Mouse (Mus musculus): ENCODE data around the gene Mitf.

Mitf gene

DNA sequence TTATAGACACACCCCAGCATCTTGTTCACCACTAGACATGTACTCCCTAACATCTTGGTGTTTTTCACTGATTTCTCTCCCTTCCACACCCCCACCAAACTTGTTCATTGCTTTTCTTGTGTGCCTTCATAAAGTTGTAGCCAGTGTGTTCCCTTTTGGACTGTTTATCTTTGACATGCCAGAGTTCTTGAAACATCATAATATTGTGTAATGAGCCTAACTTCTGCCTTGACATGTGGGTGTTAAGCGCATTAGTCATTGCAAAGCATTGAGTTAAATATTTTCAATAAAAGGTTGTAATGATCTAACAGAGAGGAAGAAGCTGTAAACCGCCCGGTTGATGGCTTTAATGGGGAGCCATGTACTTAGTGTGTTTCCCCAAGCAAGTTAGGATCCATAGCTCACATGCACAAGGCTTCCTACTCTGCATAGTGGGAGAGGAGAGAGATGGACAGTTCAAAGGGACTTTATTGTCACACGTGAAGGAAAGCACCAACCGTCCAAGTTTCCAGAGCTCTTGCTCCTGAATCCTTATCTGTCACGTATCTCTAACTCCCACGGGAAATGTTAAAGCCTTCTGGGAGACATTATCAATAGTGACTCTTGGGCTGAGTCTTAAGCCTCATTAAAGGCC is 19.9 kb downstream of the Mitf start:
- DNase-seq: peak in 1 of 2 experiments; percentile 10

DNA sequence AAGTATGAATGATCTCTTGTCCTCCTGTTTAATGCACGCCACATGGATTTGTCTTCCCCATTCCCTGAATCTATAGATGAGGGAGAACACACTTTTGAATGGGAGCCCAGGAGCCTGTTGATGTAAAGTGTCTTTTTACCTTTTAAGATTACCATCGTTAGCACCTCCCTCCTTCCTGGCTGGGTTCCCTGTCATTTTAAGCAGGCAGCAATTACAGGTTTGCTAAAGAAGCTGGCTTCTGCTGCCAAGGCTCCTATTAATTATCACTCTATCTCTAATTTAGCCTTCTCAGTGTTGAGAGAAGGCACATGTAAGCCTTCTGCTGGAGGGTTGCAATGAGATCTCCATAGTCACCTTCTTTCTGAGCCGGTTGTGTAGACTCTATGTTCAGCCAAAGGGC is 21.2 kb downstream of the Mitf start:
- no peak for DNase-seq

- no peak for DNase-seq
Observed at GRCm38 (mm10) chr6:97828822-97829719, 22.2 kb downstream of the Mitf start.

- no peak for DNase-seq
Observed at GRCm38 (mm10) chr6:97832501-97832900, 25.6 kb downstream of the Mitf start.

DNA sequence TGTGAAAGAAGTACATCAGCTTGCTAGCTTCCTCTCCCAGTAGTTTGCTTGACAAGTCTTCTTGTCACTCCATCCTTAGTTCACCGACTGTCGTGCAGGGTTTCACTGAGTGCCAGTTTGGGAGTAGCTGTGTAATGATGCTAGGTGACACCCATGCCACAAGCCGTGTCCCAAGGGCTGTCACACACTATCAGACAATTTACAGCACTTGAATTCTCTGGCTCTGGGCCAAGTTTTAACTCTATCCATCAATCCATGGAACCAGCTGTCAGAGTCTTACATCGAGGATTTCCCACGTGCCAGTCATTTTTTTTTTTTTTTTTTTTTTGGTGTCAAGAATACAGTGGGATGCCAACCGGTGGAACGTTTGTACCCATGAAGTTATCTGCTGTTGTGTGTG is 29.3 kb downstream of the Mitf start:
- DNase-seq: no peak

DNA sequence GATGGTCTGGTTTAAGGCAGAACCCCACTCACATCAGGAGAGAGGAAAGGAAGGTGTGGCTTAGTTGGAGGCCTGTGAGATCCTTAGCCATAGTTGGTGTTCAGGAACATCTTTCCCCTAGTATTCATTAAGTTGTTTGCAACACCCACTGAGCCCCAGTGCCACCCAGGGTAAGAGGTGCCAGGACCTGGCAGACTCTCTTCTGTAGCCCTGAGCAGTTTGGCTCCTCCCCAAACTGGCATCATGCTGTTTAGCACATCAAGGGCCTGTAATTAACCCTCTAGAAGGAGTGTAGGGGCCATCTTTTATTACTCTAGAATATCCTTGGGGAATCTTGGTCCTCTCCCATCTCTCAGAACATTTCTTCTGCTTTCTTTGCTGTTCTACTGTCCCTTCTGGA is 30.9 kb downstream of the Mitf start:
- DNase-seq: no peak

GRCm38 (mm10) chr6:97839568-97839967 is 32.7 kb downstream of the Mitf start:
- no peak for DNase-seq

- DNase-seq: no peak
Observed at GRCm38 (mm10) chr6:97844112-97844511, 37.3 kb downstream of the Mitf start.

DNA sequence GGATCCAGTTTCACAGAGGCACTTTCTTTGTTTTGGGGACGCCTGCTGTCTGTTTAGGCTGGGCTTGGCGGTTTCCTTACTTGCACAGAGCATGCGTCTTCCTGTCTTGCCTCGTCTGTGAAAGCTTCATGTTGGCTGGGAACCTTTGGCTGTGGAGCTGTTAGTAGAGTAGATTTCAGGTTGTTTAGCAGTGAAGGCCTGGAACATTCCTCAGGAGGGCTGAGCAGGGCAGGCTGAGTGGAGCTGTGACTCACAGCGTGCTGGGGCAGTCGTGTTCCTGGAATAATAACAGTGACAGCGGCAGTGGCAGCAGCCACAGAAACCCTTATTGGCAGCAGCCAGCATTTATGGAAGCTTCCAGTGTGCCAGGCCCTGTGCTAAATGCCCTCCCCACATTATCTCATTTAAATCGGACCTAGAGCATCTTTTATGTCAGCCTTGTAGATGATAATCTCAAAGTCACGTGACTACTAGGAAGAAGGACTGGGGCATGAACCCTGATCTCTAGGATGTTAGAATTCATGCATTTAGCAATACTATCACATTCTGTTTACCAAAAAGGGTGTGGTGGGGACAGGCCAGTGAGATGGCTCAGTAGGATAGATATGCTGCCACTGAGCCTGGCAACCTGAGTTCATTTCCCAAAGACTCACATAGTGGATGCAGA is 41.5 kb downstream of the Mitf start:
- DNase-seq: peak; percentile 36 to 54

- no peak for DNase-seq
Observed at GRCm38 (mm10) chr6:97854236-97854635, 47.4 kb downstream of the Mitf start.

DNA sequence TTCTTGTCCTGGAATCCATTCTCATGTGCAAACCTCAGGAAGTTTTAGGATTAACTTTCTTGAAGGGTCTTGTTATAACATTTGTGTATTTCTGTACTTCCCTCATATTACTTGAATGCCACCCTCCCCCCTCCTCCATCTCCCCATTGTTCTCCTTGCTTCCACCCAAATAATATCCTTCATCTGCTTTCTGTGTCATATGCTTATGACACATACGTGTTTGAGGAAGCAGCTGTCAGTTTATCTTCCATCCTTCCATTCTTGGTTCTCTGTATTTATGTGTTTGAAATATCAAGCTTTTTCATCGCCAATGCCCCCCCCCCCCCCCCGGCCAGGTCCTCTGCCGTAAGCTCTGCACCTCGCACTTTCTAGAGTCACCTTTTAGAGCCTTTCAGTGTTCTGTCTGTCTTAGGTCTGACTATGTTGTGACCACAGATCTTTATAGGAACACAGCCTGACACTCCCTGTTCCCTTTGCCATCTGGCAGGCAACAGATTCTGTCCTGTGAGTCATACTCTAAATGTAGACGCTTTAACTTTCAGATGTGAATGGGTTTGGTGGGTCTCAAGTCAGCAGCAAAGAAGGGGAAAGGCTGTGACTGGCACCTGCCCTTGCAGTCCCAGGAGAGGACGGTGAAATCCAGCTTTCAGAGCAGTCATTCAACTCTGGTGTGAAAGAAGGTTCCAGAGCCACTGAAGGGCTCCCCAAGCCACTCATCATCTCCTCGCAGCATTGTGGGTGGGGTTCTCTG is 48.7 kb downstream of the Mitf start:
- no peak for DNase-seq

DNA sequence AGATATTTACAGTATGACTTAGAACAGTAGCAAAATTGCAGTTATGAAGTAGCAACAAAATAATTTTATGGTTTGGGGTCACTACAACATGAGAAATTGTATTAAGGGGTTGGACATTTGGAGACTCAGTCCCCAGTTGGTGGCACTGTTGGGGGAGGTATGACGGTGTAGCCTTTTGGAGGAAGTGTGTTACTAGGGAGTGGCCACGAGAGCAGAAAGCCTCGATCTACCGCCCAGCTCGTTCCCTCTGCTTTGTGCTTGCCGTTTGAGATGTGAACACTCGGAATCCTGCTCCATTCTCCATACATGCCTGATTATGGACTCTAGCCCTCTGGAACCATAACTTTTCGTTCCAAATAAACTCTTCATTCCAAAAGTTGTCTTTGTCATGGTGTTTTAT is 49.6 kb downstream of the Mitf start:
- no peak for DNase-seq

- peak in 1 of 2 experiments; percentile 23 for DNase-seq
Observed at GRCm38 (mm10) chr6:97857690-97858089, 50.8 kb downstream of the Mitf start.

DNA sequence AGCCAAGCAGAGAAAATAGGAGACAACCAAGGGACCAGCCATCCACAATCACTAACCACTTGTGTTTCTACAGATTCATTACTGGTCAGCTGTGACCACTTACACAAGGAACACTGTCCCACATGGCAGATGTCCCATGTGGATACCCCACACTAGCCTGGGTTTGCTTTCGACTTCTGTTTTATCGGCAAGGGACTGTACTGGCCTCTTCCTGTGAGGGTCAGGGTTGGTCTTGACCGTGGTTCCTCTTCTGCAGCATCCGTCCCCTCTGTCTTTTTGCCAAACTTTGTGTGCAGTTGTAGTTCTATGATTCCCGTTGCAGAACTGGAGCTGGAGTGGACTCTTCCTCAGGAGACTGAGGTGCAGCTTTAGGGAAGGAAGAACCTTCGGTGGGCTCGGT is 59.7 kb downstream of the Mitf start:
- DNase-seq: no peak

GRCm38 (mm10) chr6:97868005-97868404 is 61.2 kb downstream of the Mitf start:
- DNase-seq: no peak

- no peak for DNase-seq
Observed at GRCm38 (mm10) chr6:97869953-97870352, 63.1 kb downstream of the Mitf start.

GRCm38 (mm10) chr6:97871296-97872030 is 64.6 kb downstream of the Mitf start:
- DNase-seq: no peak

DNA sequence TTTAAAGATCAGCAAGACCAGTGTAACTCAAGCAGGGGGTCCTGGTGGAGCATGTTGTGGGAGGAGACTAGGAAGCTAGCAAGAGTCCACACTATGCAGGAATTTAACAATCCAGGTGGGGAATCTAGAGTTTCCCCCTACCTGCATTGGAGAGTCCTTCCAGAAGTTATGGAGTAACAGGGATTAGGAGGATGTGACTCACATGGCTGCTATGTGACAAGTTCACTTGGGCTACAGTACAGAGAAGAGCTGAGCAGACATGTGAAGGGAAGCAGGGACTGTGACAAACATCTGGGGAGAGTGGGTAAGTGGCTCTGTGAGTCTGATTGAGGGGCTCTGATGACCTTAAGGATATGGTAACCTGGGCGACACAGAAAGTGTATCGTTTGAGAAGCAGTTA is 66.2 kb downstream of the Mitf start:
- no peak for DNase-seq

- no peak for DNase-seq
Observed at GRCm38 (mm10) chr6:97876990-97877389, 70.1 kb downstream of the Mitf start.

DNA sequence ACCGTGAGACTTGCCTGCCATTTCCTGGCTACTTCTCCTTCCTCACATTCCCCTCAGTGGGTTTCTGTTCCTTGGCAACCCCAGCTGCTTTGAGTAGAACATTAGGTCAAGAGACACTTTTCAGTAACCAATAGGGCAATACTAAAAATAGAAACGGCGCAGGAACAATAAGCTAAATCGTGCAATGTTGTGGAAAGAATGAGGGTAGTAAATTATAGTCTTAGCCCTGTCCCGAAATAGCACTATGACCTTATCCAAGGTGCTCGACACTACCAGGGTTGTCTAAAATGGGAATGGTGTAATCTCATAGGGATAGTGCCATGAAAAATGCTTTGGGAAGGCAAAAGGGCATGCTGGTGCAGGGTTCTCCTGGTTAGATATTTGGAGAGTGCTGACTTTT is 70.6 kb downstream of the Mitf start:
- no peak for DNase-seq

- DNase-seq: no peak
Observed at GRCm38 (mm10) chr6:97880363-97880762, 73.5 kb downstream of the Mitf start.

DNA sequence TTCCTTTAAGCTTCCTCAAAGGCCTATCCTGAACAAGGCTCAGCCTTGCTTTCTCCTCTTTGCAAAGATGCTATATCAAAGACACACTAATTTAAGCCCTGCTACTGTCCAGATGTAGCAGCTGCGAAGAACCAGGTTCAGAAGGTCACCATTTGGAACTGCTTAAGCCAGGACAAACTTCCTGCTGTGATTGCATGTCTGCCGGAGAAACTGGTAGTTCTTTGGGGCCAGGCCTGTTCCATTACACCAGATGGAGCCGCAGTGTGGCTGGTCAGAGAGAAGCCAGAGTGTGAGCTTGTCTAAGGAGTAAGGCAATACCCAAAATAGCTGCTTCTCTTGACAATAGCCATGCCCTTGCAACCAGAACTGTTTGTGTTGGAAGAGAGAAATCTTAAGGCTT is 75.1 kb downstream of the Mitf start:
- no peak for DNase-seq

All from lung, adult 18-20 months (tissue).